In the genomic region with DNA sequence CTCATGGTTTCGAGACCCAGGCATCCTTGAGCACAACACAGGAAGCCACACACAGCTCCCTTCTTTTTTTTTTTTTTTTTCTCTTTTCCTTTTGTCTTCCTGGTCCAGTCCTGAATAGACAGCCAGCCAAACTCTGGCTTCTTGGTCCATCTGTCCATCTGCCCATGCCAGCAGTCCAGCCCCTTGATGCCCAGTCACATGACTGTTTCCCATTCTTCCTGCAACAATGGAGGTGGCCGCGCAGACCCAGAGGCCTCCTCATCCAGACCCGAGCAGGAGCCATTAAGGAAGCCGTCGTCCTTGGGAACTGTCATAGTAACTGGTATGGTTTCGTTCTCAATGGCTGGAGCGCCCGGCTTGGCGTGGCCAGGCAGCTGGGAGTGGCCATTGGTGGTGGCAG, we compare ENCODE assay signal across 17 mouse cellular contexts. TPM values are rescaled to one million over a fixed set of nuclear protein-coding genes. Genes with fewer than 3 reads are reported as not detected.
"Had no signal": no experiment of that assay in that cellular context is flagged by ENCODE, and none has a peak within 500 bp of the region (broad histone marks: within the 10 kb centered on the region; RNA-seq: fewer than 3 reads in every experiment).

No protein-coding gene starts in this region.

- H3K9ac ChIP-seq: neural tube, embryonic 15.5 days; stomach, embryonic 15.5 days had no signal

- H3K9me3 ChIP-seq: neural tube, embryonic 15.5 days; stomach, embryonic 15.5 days had no signal

- H3K4me2 ChIP-seq: neural tube, embryonic 15.5 days; stomach, embryonic 15.5 days had no signal

- H3K4me3 ChIP-seq: neural tube, embryonic 15.5 days; stomach, embryonic 15.5 days had no signal

- DNase-seq: retina, postnatal 1 day; right cerebral cortex, adult 18-20 months; right cerebral cortex, postnatal 14 days; right cerebral cortex, postnatal 25 days; right cerebral cortex, postnatal 4 days; spleen, adult 18-20 months; thymus, adult 18-20 months; thymus, adult 2 months; thymus, postnatal 14 days; thymus, postnatal 25 days; thymus, postnatal 36 days; thymus, postnatal 4 days had no signal

- H3K27ac ChIP-seq: neural tube, embryonic 15.5 days; stomach, embryonic 15.5 days; stomach, postnatal 0 days had no signal

- H3K36me3 ChIP-seq: neural tube, embryonic 15.5 days had no signal

RNA-seq across cellular contexts. Expression of a gene that starts 19.6 kb away (rescaled TPM):
- polyA plus RNA-seq: small intestine, adult 2 months; urinary bladder, adult 2 months had no signal
